ENCODE assay signal across 8 mouse cellular contexts in genomic region chr12:52604256-52604991, GRCm38 (mm10).
DNase-seq lines count a peak whose midpoint lies in the region; ATAC-seq lines count a peak whose summit lies in the region.

No protein-coding gene starts in this region.

- peak; percentile 89 for ATAC-seq in erythroid progenitor cell, adult 5-6 weeks (replicated peaks; ENCODE audit: low FRiP score, poor library complexity, severe bottlenecking)
- peak; percentile 67 for ATAC-seq in heart, embryonic 13.5 days (ENCODE audit: extremely low read depth, insufficient number of reproducible peaks, low FRiP score, low TSS enrichment)
- peak; percentile 87 for ATAC-seq in liver, embryonic 12.5 days
- peak; percentile 87 for ATAC-seq in stomach, embryonic 15.5 days (ENCODE audit: insufficient read depth, low FRiP score, low read depth)

- H3K9ac ChIP-seq in heart, embryonic 13.5 days, result peak overlapping the region; percentile 82
- H3K9ac ChIP-seq in liver, embryonic 12.5 days, result peak overlapping the region; percentile 74
- H3K9ac ChIP-seq in stomach, embryonic 15.5 days, result peak overlapping the region; percentile 63; the same call in 1 of the 2 replicates

- WGBS in heart, embryonic 13.5 days, result under 1% methylated on average over 33 of the region's 33 CpGs
- WGBS in liver, embryonic 12.5 days (ENCODE audit: insufficient replicate concordance), result under 1% methylated on average over 33 of the region's 33 CpGs
- WGBS in stomach, embryonic 15.5 days, result under 1% methylated on average over 33 of the region's 33 CpGs

- DNase-seq in CD4-positive helper T cell, adult 2 months (ENCODE audit: low read depth, low spot score), result peak; percentile 95
- DNase-seq in brain, embryonic 18.5 days (ENCODE audit: low read depth, low spot score), result peak; percentile 85
- peak; percentile 99 for DNase-seq in kidney, postnatal 10 days
- DNase-seq in natural killer cell, adult 2 months (ENCODE audit: low spot score in 2 of 2), result peak; percentile 96 to 97

- H3K27me3 ChIP-seq in heart, embryonic 13.5 days (replicated peaks), result no peaks in the 10 kb centered on the region
- H3K27me3 ChIP-seq in liver, embryonic 12.5 days (replicated peaks), result peaks cover 3% of the 10 kb centered on the region; the same call in 1 of the 2 replicates
- H3K27me3 ChIP-seq in stomach, embryonic 15.5 days (replicated peaks), result no peaks in the 10 kb centered on the region

- H3K4me3 ChIP-seq in heart, embryonic 13.5 days, result peak overlapping the region; percentile 75
- peak overlapping the region; percentile 81 for H3K4me3 ChIP-seq in liver, embryonic 12.5 days
- H3K4me3 ChIP-seq in stomach, embryonic 15.5 days (replicated peaks), result peak overlapping the region; percentile 77

- peak overlapping the region; percentile 94 for H3K27ac ChIP-seq in heart, embryonic 13.5 days (replicated peaks)
- H3K27ac ChIP-seq in liver, embryonic 12.5 days, result peak overlapping the region; percentile 91
- H3K27ac ChIP-seq in stomach, embryonic 15.5 days, result peak overlapping the region; percentile 94

- H3K36me3 ChIP-seq in heart, embryonic 13.5 days, result no peaks in the 10 kb centered on the region
- no peaks in the 10 kb centered on the region for H3K36me3 ChIP-seq in liver, embryonic 12.5 days
- no peaks in the 10 kb centered on the region for H3K36me3 ChIP-seq in stomach, embryonic 15.5 days

- H3K9me3 ChIP-seq in heart, embryonic 13.5 days, result no peaks in the 10 kb centered on the region
- no peaks in the 10 kb centered on the region for H3K9me3 ChIP-seq in liver, embryonic 12.5 days (replicated peaks)
- no peaks in the 10 kb centered on the region for H3K9me3 ChIP-seq in stomach, embryonic 15.5 days

- peak overlapping the region; percentile 78 for H3K4me2 ChIP-seq in heart, embryonic 13.5 days
- H3K4me2 ChIP-seq in liver, embryonic 12.5 days, result peak overlapping the region; percentile 83
- H3K4me2 ChIP-seq in stomach, embryonic 15.5 days, result peak overlapping the region; percentile 59

- H3K4me1 ChIP-seq in heart, embryonic 13.5 days, result peaks cover 8% of the 10 kb centered on the region; the same call in 1 of the 2 replicates
- peaks cover 17% of the 10 kb centered on the region for H3K4me1 ChIP-seq in liver, embryonic 12.5 days
- no peaks in the 10 kb centered on the region for H3K4me1 ChIP-seq in stomach, embryonic 15.5 days

Comparison
In these comparisons a context has a peak if more than half of its experiments do, and no peak if none do; other contexts are left out.
1. Peak in every context shown above with its lines: DNase-seq, ATAC-seq, H3K4me3 ChIP-seq and H3K27ac ChIP-seq.